Mouse (Mus musculus) limb, embryonic 11.5 days (tissue): Measurements from ENCODE around the gene Phf3. TPM values are rescaled to one million over a fixed set of nuclear protein-coding genes. Genes with fewer than 3 reads are reported as not detected.
A peak's percentile ranks its signal among the peaks of the same experiment; 100 is the strongest.

Experiments used
- ATAC-seq: fragments of 200-750 bp; cut with Nextera tagmentation; 2 replicates; pipeline ENCODE4 v1.8.0; 2017; ENCODE audit warnings: low read depth; ENCODE audit not compliant: insufficient number of reproducible peaks, low FRiP score, low TSS enrichment
- DNase-seq: peaks from one replicate; pipeline ENCODE4 v3.0.0-alpha.2; 2015; ENCODE audit warnings: low spot score
- H3K27ac ChIP-seq: fragments of 300-500 bp; sonication (generic); replicated peaks from 2 replicates; pipeline ENCODE4 v1.5.1; 2014; ENCODE audit warnings: low read depth, mild to moderate bottlenecking, low read length
- H3K27me3 ChIP-seq: fragments of 300-500 bp; sonication (generic); 2 replicates; pipeline ENCODE4 v1.6.1; 2014; ENCODE audit warnings: mild to moderate bottlenecking, low read length, mixed read lengths; ENCODE audit not compliant: control insufficient read depth, insufficient read depth
- H3K36me3 ChIP-seq: fragments of 300-500 bp; sonication (generic); 2 replicates; pipeline ENCODE4 v1.6.1; 2014; ENCODE audit warnings: mild to moderate bottlenecking, low read length, moderate library complexity, mixed read lengths; ENCODE audit not compliant: control insufficient read depth, insufficient read depth
- H3K4me1 ChIP-seq: fragments of 300-500 bp; sonication (generic); 2 replicates; pipeline ENCODE4 v1.6.1; 2014; ENCODE audit warnings: low read length, mixed read lengths; ENCODE audit not compliant: control insufficient read depth, insufficient read depth
- H3K4me2 ChIP-seq: fragments of 300-500 bp; sonication (generic); 2 replicates; pipeline ENCODE4 v1.6.1; 2014; ENCODE audit warnings: low read depth, mild to moderate bottlenecking, moderate library complexity; ENCODE audit not compliant: severe bottlenecking
- H3K4me3 ChIP-seq: fragments of 300-500 bp; sonication (generic); 2 replicates; pipeline ENCODE4 v1.5.1; 2014; ENCODE audit warnings: low read depth, low read length
- H3K9ac ChIP-seq: fragments of 300-500 bp; sonication (generic); 2 replicates; pipeline ENCODE4 v1.6.1; 2014; ENCODE audit warnings: mild to moderate bottlenecking, low read length
- H3K9me3 ChIP-seq: fragments of 300-500 bp; sonication (generic); 2 replicates; pipeline ENCODE4 v1.6.1; 2016; ENCODE audit warnings: low read length; ENCODE audit not compliant: control insufficient read depth
- WGBS: fragments of 180-500 bp; shearing (Covaris S2); extraction: QIAGEN DNeasy Blood & Tissue Kit; methylation state at CpG from one replicate; pipeline ENCODE4 v1.1.7; 2014; 5-methylcytosine and 5-hydroxymethylcytosine counted together
- polyA plus RNA-seq: library from polyadenylated mRNA; unstranded; fragments of >200 nt; fragmentation: Nextera tagmentation; extraction: Ambion mirVana; gene quantifications from 2 replicates; pipeline ENCODE4 v1.2.1, GENCODE M21; 2014

Phf3 gene
- polyA plus RNA-seq, 1 experiment from 2014 or later, result 38.1 TPM

GRCm38 (mm10) chr1:30790220-30790619, 83.5 kb downstream of the Phf3 start:
- WGBS, result 86% methylated on average over 1 of the region's 1 CpGs
- H3K27ac ChIP-seq, result no peak overlapping the region
- no peak overlapping the region for H3K4me2 ChIP-seq
- H3K4me3 ChIP-seq, result no peak overlapping the region
- no peaks in the 10 kb centered on the region for H3K36me3 ChIP-seq
- ATAC-seq, result no peak
- no peaks in the 10 kb centered on the region for H3K27me3 ChIP-seq
- H3K9me3 ChIP-seq, result no peaks in the 10 kb centered on the region; the same call in 1 of the 2 replicates
- no peak for DNase-seq
- H3K9ac ChIP-seq, result no peak overlapping the region
- H3K4me1 ChIP-seq, result no peaks in the 10 kb centered on the region

GRCm38 (mm10) chr1:30789689-30790088, 84.0 kb downstream of the Phf3 start:
- H3K27ac ChIP-seq, result no peak overlapping the region
- H3K4me3 ChIP-seq, result no peak overlapping the region
- no peak overlapping the region for H3K4me2 ChIP-seq
- H3K36me3 ChIP-seq, result no peaks in the 10 kb centered on the region
- H3K27me3 ChIP-seq, result no peaks in the 10 kb centered on the region
- H3K9ac ChIP-seq, result no peak overlapping the region
- 83% methylated on average over 1 of the region's 1 CpGs for WGBS
- DNase-seq, result no peak
- no peaks in the 10 kb centered on the region for H3K4me1 ChIP-seq
- ATAC-seq, result no peak
- H3K9me3 ChIP-seq, result no peaks in the 10 kb centered on the region; the same call in 1 of the 2 replicates

GRCm38 (mm10) chr1:30789001-30789400, 84.7 kb downstream of the Phf3 start:
- Histone ChIP-seq H3K9me3 (no peaks in the 10 kb centered on the region; the same call in 1 of the 2 replicates), H3K9ac (no peak overlapping the region), H3K4me1 (no peaks in the 10 kb centered on the region), H3K27ac (no peak overlapping the region), H3K27me3 (no peaks in the 10 kb centered on the region), H3K4me2 (no peak overlapping the region), H3K36me3 (no peaks in the 10 kb centered on the region), H3K4me3 (no peak overlapping the region)
- no peak for ATAC-seq
- WGBS, result 75% methylated on average over 2 of the region's 2 CpGs
- no peak for DNase-seq

- no peaks in the 10 kb centered on the region for H3K36me3 ChIP-seq
- H3K9me3 ChIP-seq, result no peaks in the 10 kb centered on the region; the same call in 1 of the 2 replicates
- DNase-seq (no peak), ATAC-seq (no peak)
- H3K27ac ChIP-seq, result no peak overlapping the region
- WGBS, result 92% methylated on average over 9 of the region's 9 CpGs
- H3K4me1 ChIP-seq, result no peaks in the 10 kb centered on the region
- no peak overlapping the region for H3K4me3 ChIP-seq
- no peak overlapping the region for H3K9ac ChIP-seq
- no peaks in the 10 kb centered on the region for H3K27me3 ChIP-seq
- no peak overlapping the region for H3K4me2 ChIP-seq
Observed at GRCm38 (mm10) chr1:30786583-30786982, 87.1 kb downstream of the Phf3 start.

GRCm38 (mm10) chr1:30783741-30784140, 90.0 kb downstream of the Phf3 start:
- DNase-seq (no peak), ATAC-seq (no peak)
- no peaks in the 10 kb centered on the region; the same call in 1 of the 2 replicates for H3K9me3 ChIP-seq
- H3K4me1 ChIP-seq, result no peaks in the 10 kb centered on the region
- no peaks in the 10 kb centered on the region for H3K36me3 ChIP-seq
- no peak overlapping the region for H3K27ac ChIP-seq
- H3K4me3 ChIP-seq, result no peak overlapping the region
- H3K9ac ChIP-seq, result no peak overlapping the region
- WGBS, result 84% methylated on average over 6 of the region's 6 CpGs
- no peaks in the 10 kb centered on the region for H3K27me3 ChIP-seq
- H3K4me2 ChIP-seq, result no peak overlapping the region

- Histone ChIP-seq H3K9me3 (no peaks in the 10 kb centered on the region), H3K36me3 (no peaks in the 10 kb centered on the region), H3K27ac (no peak overlapping the region), H3K4me2 (no peak overlapping the region), H3K4me1 (no peaks in the 10 kb centered on the region), H3K9ac (no peak overlapping the region), H3K4me3 (no peak overlapping the region), H3K27me3 (no peaks in the 10 kb centered on the region)
- DNase-seq, result peak; percentile 58
- no peak for ATAC-seq
- 45% methylated on average over 6 of the region's 6 CpGs for WGBS
Observed at GRCm38 (mm10) chr1:30780293-30780692, 93.4 kb downstream of the Phf3 start.

GRCm38 (mm10) chr1:30779562-30779961, 94.2 kb downstream of the Phf3 start:
- Histone ChIP-seq H3K9ac (no peak overlapping the region), H3K4me2 (no peak overlapping the region), H3K4me1 (no peaks in the 10 kb centered on the region), H3K36me3 (no peaks in the 10 kb centered on the region), H3K9me3 (no peaks in the 10 kb centered on the region), H3K27ac (no peak overlapping the region), H3K4me3 (no peak overlapping the region), H3K27me3 (no peaks in the 10 kb centered on the region)
- ATAC-seq (no peak), DNase-seq (no peak)
- 93% methylated on average over 3 of the region's 3 CpGs for WGBS

- Histone ChIP-seq H3K27me3 (no peaks in the 10 kb centered on the region), H3K4me1 (no peaks in the 10 kb centered on the region), H3K9me3 (no peaks in the 10 kb centered on the region), H3K4me3 (no peak overlapping the region), H3K4me2 (0 out of 2 replicates have a peak overlapping the region, but pooled peaks have one; percentile 24), H3K36me3 (no peaks in the 10 kb centered on the region), H3K27ac (no peak overlapping the region), H3K9ac (0 out of 2 replicates have a peak overlapping the region, but pooled peaks have one; percentile 12)
- peak; percentile 78; the same call in 1 of the 2 replicates for ATAC-seq
- 21% methylated on average over 14 of the region's 14 CpGs for WGBS
- DNase-seq, result peak; percentile 35
Observed at GRCm38 (mm10) chr1:30778374-30779005, 95.2 kb downstream of the Phf3 start.

- Histone ChIP-seq H3K4me3 (no peak overlapping the region), H3K9ac (no peak overlapping the region), H3K36me3 (no peaks in the 10 kb centered on the region), H3K27ac (no peak overlapping the region), H3K9me3 (no peaks in the 10 kb centered on the region), H3K4me2 (no peak overlapping the region), H3K27me3 (no peaks in the 10 kb centered on the region), H3K4me1 (no peaks in the 10 kb centered on the region)
- DNase-seq (no peak), ATAC-seq (no peak)
- 84% methylated on average over 2 of the region's 2 CpGs for WGBS
Observed at GRCm38 (mm10) chr1:30776196-30776595, 97.5 kb downstream of the Phf3 start.
